Mouse (Mus musculus) kidney, embryonic 14.5 days (tissue): ENCODE data around the gene Col9a1. TPM values are rescaled to one million over a fixed set of nuclear protein-coding genes. Genes with fewer than 3 reads are reported as not detected.
A peak's percentile ranks its signal among the peaks of the same experiment; 100 is the strongest.

ENCODE experiments used
- ATAC-seq: fragments of 200-750 bp; cut with Nextera tagmentation; 2 replicates; pipeline ENCODE4 v1.8.0; 2017; ENCODE audit warnings: moderate number of reproducible peaks, mild to moderate bottlenecking, moderate TSS enrichment, moderate library complexity; ENCODE audit not compliant: low FRiP score, low TSS enrichment
- H3K27ac ChIP-seq: fragments of 300-500 bp; sonication (generic); 2 replicates; pipeline ENCODE4 v1.5.1; 2014; ENCODE audit warnings: low read depth, mild to moderate bottlenecking, low read length, moderate library complexity, mixed read lengths
- H3K27me3 ChIP-seq: fragments of 300-500 bp; sonication (generic); 2 replicates; pipeline ENCODE4 v1.6.1; 2014; ENCODE audit warnings: mild to moderate bottlenecking, low read length; ENCODE audit not compliant: control insufficient read depth, insufficient read depth
- H3K36me3 ChIP-seq: fragments of 300-500 bp; sonication (generic); 2 replicates; pipeline ENCODE4 v1.6.1; 2014; ENCODE audit warnings: low read length, mixed read lengths; ENCODE audit not compliant: control insufficient read depth, insufficient read depth
- H3K4me1 ChIP-seq: fragments of 300-500 bp; sonication (generic); 2 replicates; pipeline ENCODE4 v1.6.1; 2014; ENCODE audit warnings: low read length, mixed read lengths; ENCODE audit not compliant: control insufficient read depth, insufficient read depth
- H3K4me2 ChIP-seq: fragments of 300-500 bp; sonication (generic); replicated peaks from 2 replicates; pipeline ENCODE4 v1.6.1; 2014; ENCODE audit warnings: low read depth, mild to moderate bottlenecking, low read length
- H3K4me3 ChIP-seq: fragments of 300-500 bp; sonication (generic); 2 replicates; pipeline ENCODE4 v1.5.1; 2014; ENCODE audit warnings: mild to moderate bottlenecking, low read length
- H3K9ac ChIP-seq: fragments of 300-500 bp; sonication (generic); 2 replicates; pipeline ENCODE4 v1.6.1; 2014; ENCODE audit warnings: low read depth, mild to moderate bottlenecking, low read length, moderate library complexity
- H3K9me3 ChIP-seq: fragments of 300-500 bp; sonication (generic); 2 replicates; pipeline ENCODE4 v1.6.1; 2016; ENCODE audit warnings: low read length; ENCODE audit not compliant: control insufficient read depth
- WGBS: fragments of 180-500 bp; shearing (Covaris S2); extraction: QIAGEN DNeasy Blood & Tissue Kit; methylation state at CpG from one replicate; pipeline ENCODE4 v1.1.7; 2014; 5-methylcytosine and 5-hydroxymethylcytosine counted together
- polyA plus RNA-seq: library from polyadenylated mRNA; unstranded; fragments of >200 nt; fragmentation: Nextera tagmentation; extraction: Ambion mirVana; gene quantifications from 2 replicates; pipeline ENCODE4 v1.2.1, GENCODE M21; 2014

The Col9a1 gene
- polyA plus RNA-seq, 1 experiment from 2014 or later = 6.4 TPM

DNA sequence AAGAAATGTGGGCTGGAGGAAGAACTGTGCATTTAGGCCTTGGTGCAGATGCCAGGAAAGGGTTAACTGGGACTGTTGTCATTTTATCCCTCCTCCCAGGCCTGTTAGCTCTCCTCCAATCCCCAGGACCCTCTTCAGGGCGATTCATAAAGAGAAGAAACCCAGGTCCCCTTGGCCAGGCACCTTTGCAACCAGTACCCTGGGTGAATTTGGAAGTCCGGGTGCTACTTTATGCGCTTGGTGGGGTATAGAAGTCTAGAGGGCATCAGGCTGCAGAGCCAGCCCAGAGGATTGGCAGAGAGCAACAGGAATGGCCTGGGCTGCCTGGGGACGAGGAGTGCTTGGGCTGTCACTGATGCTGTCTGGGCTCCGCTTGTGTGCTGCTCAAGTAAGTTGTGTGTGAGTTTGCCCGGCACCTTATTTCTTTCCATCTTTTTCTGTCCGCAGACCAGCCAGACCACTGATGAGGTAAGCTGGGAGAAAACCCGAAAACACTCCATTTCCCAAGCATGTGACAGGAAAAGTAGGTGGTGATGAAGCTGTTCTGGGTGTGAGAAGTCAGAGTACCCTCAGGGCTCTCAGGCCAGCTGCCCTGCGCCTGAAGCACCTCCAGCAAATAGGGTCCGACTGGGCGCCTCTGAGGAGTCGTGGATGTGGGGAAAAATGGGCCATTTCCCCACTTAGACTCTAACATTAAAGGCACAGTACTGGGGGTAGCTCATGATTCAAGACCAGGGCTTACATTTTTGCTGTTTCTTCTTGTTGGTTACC, 17.8 kb downstream of the Col9a1 start:
- H3K4me2 ChIP-seq = peak overlapping the region; percentile 32
- H3K4me1 ChIP-seq = peaks cover 14% of the 10 kb centered on the region
- ATAC-seq = peak; percentile 61
- WGBS = 14% methylated on average over 12 of the region's 12 CpGs
- H3K4me3 ChIP-seq = peak overlapping the region; percentile 25
- no peak overlapping the region for H3K27ac ChIP-seq
- no peak overlapping the region for H3K9ac ChIP-seq
- no peaks in the 10 kb centered on the region for H3K36me3 ChIP-seq
- no peaks in the 10 kb centered on the region for H3K27me3 ChIP-seq
- no peaks in the 10 kb centered on the region for H3K9me3 ChIP-seq

DNA sequence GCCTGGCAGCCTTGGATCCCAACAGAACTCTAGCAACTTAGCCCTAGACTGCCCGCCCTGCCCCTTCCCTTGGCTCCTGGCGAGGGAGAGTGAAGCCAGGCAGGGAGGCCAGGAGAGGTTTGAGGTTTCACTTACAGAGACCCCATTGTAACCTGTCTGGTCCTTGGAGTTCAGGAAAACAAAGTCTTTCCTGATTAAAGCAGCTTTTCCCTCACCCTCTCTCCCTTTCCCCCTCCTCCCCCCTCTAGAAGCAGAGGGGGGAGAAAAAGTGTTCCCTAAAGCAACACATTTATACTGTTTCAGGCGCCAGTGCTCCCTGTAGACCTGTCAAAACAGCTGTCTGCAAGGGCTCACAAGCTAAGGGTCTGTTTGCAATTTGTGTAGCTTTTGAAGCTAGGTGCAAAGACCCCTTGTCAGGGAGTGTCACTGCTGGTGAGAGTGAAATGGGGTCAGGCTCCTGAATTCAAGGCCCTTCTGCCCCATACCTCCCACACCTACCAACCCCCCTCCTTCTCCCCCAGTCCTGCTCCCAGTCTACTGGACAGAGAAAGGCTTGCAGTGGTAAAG, 18.6 kb downstream of the Col9a1 start:
- peaks cover 14% of the 10 kb centered on the region for H3K4me1 ChIP-seq
- no peaks in the 10 kb centered on the region for H3K9me3 ChIP-seq
- no peak overlapping the region for H3K27ac ChIP-seq
- H3K9ac ChIP-seq = no peak overlapping the region
- H3K4me2 ChIP-seq = peak overlapping the region; percentile 32
- no peaks in the 10 kb centered on the region for H3K36me3 ChIP-seq
- no peaks in the 10 kb centered on the region for H3K27me3 ChIP-seq
- H3K4me3 ChIP-seq = peak overlapping the region; percentile 25; the same call in 1 of the 2 replicates
- peak; percentile 81 for ATAC-seq
- 5% methylated on average over 3 of the region's 3 CpGs for WGBS

DNA sequence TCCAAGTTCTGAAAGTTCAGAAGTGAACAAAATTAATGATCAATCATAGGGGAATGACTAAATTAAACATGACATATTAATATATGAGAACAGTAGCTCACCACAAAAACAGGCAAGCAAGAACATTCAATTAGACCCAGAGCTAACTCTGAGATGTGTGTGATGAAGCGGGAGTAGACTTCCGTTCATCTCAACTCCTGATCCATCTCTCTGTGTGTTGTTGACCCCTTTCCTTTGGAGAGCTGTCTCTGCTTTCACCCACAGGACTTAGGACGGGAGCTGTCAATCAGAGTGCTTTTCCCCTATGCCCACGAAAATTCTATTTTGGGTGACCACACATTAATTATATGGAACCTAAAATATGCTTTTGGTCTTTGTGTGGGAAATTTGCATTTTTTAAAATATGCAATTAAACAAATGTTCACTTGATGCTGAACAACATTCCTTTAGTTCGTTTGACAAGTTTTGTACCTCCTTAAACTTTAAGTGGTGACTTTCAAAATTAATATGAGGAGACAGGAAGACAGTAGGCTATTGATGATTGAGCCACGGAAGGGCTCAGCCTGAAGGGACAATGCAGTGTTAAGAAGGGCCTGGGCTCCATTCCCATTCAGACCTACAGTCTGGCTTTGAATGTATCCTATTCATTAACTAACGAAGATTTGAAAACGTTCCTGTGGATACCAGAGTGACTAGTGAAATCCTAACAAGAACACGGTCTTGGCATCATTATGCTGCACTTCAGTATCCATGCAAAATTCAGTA, 34.4 kb downstream of the Col9a1 start:
- Histone ChIP-seq H3K4me3 (no peak overlapping the region), H3K27me3 (no peaks in the 10 kb centered on the region), H3K27ac (no peak overlapping the region), H3K9ac (no peak overlapping the region), H3K36me3 (no peaks in the 10 kb centered on the region), H3K9me3 (peaks cover 3% of the 10 kb centered on the region; the same call in 1 of the 2 replicates), H3K4me2 (no peak overlapping the region), H3K4me1 (no peaks in the 10 kb centered on the region)
- 81% methylated on average over 9 of the region's 9 CpGs for WGBS
- no peak for ATAC-seq

DNA sequence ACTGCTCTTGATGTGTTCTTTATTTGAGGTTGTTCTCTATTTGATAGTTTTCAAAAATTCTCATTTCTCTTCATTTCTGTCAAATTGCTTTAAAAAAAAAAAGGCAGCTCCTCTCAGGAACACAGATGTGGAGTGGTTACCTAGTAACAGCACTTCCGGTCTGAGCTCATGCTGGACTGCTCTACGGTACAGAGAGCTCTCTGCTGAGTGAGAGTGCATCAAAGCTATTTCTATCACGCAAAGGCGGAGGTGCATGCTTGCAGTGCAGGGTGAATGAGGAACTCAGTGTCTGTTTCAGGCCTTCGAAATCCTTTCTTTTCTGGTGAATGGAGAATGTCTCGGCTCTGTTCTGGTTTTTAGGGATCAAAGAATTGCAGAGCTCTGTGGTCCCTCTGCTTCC, 41.6 kb downstream of the Col9a1 start:
- Histone ChIP-seq H3K4me2 (no peak overlapping the region), H3K27me3 (no peaks in the 10 kb centered on the region), H3K36me3 (no peaks in the 10 kb centered on the region), H3K9me3 (no peaks in the 10 kb centered on the region), H3K4me1 (no peaks in the 10 kb centered on the region), H3K9ac (no peak overlapping the region), H3K4me3 (no peak overlapping the region), H3K27ac (no peak overlapping the region)
- no peak for ATAC-seq
- WGBS = 65% methylated on average over 6 of the region's 6 CpGs

DNA sequence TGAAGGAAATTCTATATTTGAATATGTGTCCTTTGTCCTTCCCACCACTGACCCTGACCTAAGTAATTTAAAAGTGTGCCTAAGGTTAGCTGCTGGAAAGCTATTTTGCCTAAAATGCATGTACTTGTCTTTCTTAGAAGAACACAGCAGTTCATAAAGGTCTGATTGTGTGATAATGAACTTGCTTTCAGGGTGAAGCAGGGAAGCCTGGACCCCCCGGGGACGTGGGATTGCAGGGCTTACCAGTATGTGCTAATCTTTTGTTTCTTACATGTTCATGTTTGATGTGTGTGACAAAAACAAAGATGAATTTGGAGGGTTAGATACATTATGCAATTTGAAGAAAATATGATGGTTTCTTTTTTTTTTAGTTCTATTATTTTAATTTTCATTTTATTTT, 44.8 kb downstream of the Col9a1 start:
- Histone ChIP-seq H3K4me3 (no peak overlapping the region), H3K9me3 (no peaks in the 10 kb centered on the region), H3K27me3 (no peaks in the 10 kb centered on the region), H3K36me3 (no peaks in the 10 kb centered on the region), H3K4me2 (no peak overlapping the region), H3K9ac (no peak overlapping the region), H3K27ac (no peak overlapping the region), H3K4me1 (no peaks in the 10 kb centered on the region)
- 93% methylated on average over 2 of the region's 2 CpGs for WGBS
- no peak for ATAC-seq

DNA sequence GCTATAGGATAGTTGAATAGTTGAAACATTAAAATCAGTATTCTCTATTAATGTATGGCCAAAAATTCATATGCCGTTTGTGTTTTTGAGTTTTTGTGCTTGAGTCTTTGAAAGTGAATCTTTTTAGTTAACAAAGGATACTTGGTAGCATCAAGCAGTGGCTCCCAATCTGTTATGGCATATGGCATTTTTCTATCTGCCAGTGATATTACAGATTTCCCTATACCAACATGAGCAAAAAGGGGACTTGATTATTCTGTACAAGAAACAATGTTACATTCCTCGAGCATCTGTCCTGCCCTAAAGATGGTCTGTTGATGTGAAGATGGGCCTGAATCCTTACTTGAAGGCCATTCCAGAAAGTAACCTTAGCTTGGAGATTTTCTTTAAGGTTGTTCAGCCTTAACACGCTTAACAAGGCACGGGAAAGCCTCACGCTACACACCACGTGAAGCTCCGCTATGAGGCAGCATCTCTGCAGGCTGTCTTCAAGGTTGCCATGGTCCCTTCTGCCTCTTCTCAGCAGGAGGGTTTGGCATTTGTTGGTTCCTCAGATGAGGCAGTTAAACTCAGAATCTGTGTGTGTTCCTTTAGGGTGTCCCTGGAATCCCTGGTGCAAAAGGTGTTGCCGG, 45.7 kb downstream of the Col9a1 start:
- no peak overlapping the region for H3K4me3 ChIP-seq
- WGBS = 88% methylated on average over 8 of the region's 8 CpGs
- no peak overlapping the region for H3K4me2 ChIP-seq
- H3K27ac ChIP-seq = no peak overlapping the region
- no peaks in the 10 kb centered on the region for H3K36me3 ChIP-seq
- no peaks in the 10 kb centered on the region for H3K9me3 ChIP-seq
- no peaks in the 10 kb centered on the region for H3K4me1 ChIP-seq
- H3K27me3 ChIP-seq = no peaks in the 10 kb centered on the region
- no peak overlapping the region for H3K9ac ChIP-seq
- no peak for ATAC-seq

DNA sequence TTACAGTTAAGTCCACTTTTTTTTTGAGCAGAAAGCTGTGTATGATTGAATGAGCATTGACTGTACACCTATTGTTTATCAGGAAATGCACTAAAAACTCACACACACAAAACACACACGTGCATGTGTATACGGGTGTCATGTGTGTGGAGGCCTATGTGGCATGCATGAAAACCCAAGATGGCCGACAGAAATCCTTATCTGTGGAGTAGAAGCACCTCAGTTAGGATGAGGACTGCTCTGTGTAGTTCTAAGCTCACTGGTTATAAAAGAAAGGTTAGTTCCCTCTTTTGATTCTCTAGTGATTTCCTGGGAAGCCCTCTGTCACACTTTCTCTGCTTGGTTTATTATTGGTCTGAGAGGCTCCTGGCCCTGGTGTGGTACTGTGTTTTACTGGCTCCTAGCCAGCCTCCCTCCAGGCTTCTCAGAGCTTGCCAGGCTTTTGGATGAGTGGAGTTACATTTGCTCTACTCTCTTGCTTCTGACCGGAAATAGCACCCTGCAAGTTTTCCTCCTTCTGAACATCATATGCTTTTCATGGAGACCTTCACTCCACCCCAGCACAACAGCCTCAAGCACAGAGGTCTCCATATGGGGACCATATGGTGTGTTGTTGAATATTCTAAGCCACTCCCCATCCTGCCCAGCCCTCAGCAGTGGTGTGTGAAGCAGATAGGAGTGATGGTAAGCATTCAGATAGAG, 48.6 kb downstream of the Col9a1 start:
- H3K4me1 ChIP-seq = 0 out of 2 replicates have a peak, but pooled peaks cover 5% of the 10 kb centered on the region
- H3K4me3 ChIP-seq = no peak overlapping the region
- 88% methylated on average over 4 of the region's 4 CpGs for WGBS
- no peaks in the 10 kb centered on the region for H3K36me3 ChIP-seq
- no peak overlapping the region for H3K27ac ChIP-seq
- H3K27me3 ChIP-seq = no peaks in the 10 kb centered on the region
- H3K9ac ChIP-seq = no peak overlapping the region
- ATAC-seq = no peak
- no peaks in the 10 kb centered on the region for H3K9me3 ChIP-seq
- H3K4me2 ChIP-seq = no peak overlapping the region

DNA sequence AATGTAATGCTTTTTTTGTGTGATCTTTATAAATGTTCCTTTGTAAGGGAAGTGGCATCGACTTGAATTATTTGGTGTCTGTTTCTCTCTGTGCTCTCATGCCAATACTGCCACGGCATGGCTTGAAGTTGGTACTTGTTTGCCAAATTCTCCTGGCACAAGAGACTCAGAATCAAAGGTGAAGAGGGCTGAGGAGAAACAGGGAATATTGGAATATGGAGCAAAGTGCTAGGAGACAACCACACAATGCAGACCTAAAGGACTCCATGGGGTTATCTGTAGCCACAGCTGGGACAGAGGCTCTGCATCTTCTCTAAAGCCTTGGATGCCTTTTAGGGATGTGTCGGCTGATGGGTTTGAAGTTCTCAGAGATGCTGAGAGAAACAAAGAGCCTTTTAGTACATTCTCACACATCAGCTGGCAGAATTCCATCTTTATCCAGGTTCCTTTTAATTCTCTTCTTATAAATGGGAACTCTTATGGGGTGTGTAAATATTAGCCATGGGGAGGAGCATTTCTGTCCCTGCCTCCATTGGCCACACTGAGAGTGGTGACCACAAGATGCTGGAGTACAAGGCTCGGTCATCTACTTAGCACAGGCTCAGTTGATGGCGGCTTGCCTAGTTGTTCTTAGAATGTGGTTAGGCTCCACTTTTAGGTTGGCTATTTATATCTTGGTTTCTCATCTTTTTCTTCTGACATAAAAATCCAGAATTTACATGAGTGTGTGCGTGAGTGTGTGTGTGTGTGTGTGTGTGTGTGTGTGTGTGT, 49.7 kb downstream of the Col9a1 start:
- H3K36me3 ChIP-seq = no peaks in the 10 kb centered on the region
- H3K9me3 ChIP-seq = no peaks in the 10 kb centered on the region
- ATAC-seq = no peak
- 0 out of 2 replicates have a peak, but pooled peaks cover 5% of the 10 kb centered on the region for H3K4me1 ChIP-seq
- H3K27me3 ChIP-seq = no peaks in the 10 kb centered on the region
- no peak overlapping the region for H3K9ac ChIP-seq
- 96% methylated on average over 6 of the region's 6 CpGs for WGBS
- H3K27ac ChIP-seq = no peak overlapping the region
- no peak overlapping the region for H3K4me2 ChIP-seq
- no peak overlapping the region for H3K4me3 ChIP-seq
